Comparison of ENCODE assay signal across 24 mouse cellular contexts in genomic region chr9:21738776-21739175, GRCm38 (mm10). TPM values are rescaled to one million over a fixed set of nuclear protein-coding genes. Genes with fewer than 3 reads are reported as not detected.
DNase-seq lines count a peak whose midpoint lies in the region; ATAC-seq and TF ChIP-seq lines count a peak whose summit lies in the region.
"Had no signal": no experiment of that assay in that cellular context is flagged by ENCODE, and none has a peak within 500 bp of the region (broad histone marks: within the 10 kb centered on the region; RNA-seq: fewer than 3 reads in every experiment).

No protein-coding gene starts in this region.

- no peaks in the 10 kb centered on the region for H3K27me3 ChIP-seq in heart, postnatal 0 days (ENCODE audit: control insufficient read depth, insufficient read depth, low read length)
- no peaks in the 10 kb centered on the region for H3K27me3 ChIP-seq in limb, embryonic 13.5 days
- no peaks in the 10 kb centered on the region for H3K27me3 ChIP-seq in limb, embryonic 10.5 days (ENCODE audit: low read depth, poor library complexity, severe bottlenecking)
- H3K27me3 ChIP-seq: CH12.LX; embryonic facial prominence, embryonic 12.5 days; hindbrain, embryonic 12.5 days; limb, embryonic 15.5 days had no signal

- peaks cover 89% of the 10 kb centered on the region for H3K36me3 ChIP-seq in heart, postnatal 0 days (replicated peaks; ENCODE audit: control insufficient read depth, insufficient read depth, low read length)
- H3K36me3 ChIP-seq in limb, embryonic 13.5 days, result peaks cover 94% of the 10 kb centered on the region
- peaks cover 97% of the 10 kb centered on the region for H3K36me3 ChIP-seq in limb, embryonic 10.5 days

- no peaks in the 10 kb centered on the region for H3K9me3 ChIP-seq in heart, postnatal 0 days (replicated peaks; ENCODE audit: control insufficient read depth, low read length)
- H3K9me3 ChIP-seq in limb, embryonic 13.5 days, result no peaks in the 10 kb centered on the region
- H3K9me3 ChIP-seq in limb, embryonic 10.5 days (replicated peaks), result no peaks in the 10 kb centered on the region
- H3K9me3 ChIP-seq: embryonic facial prominence, embryonic 12.5 days; G1E; hindbrain, embryonic 12.5 days; limb, embryonic 15.5 days had no signal

- no peak for TF ChIP-seq CTCF in heart, postnatal 0 days (IDR thresholded peaks at IDR 0.05; ENCODE audit: low read depth)

- H3K9ac ChIP-seq in heart, postnatal 0 days (replicated peaks; ENCODE audit: low read depth, low read length), result no peak overlapping the region
- no peak overlapping the region for H3K9ac ChIP-seq in limb, embryonic 13.5 days
- H3K9ac ChIP-seq: embryonic facial prominence, embryonic 12.5 days; hindbrain, embryonic 12.5 days; limb, embryonic 15.5 days had no signal

- peak; percentile 49; the same call in 1 of the 2 replicates for ATAC-seq in heart, postnatal 0 days (ENCODE audit: insufficient read depth, low read depth)
- ATAC-seq in limb, embryonic 13.5 days (ENCODE audit: low FRiP score, low read depth), result 0 out of 2 replicates have a peak, but pooled peaks have one; percentile 15
- no peak for ATAC-seq in granulocyte monocyte progenitor cell, adult 5-6 weeks (replicated peaks; ENCODE audit: poor library complexity, severe bottlenecking)
- ATAC-seq: forebrain, embryonic 14.5 days; intestine, embryonic 16.5 days had no signal

- no peak for TF ChIP-seq EP300 in heart, postnatal 0 days (IDR thresholded peaks at IDR 0.05; ENCODE audit: low read depth)

- 51% methylated on average over 7 of the region's 7 CpGs for WGBS in heart, postnatal 0 days
- 90% methylated on average over 7 of the region's 7 CpGs for WGBS in limb, embryonic 13.5 days
- WGBS in limb, embryonic 10.5 days, result 97% methylated on average over 7 of the region's 7 CpGs

- no peak overlapping the region for H3K4me2 ChIP-seq in heart, postnatal 0 days (ENCODE audit: low read depth, low read length)
- H3K4me2 ChIP-seq in limb, embryonic 13.5 days (replicated peaks), result no peak overlapping the region
- H3K4me2 ChIP-seq: embryonic facial prominence, embryonic 12.5 days; hindbrain, embryonic 12.5 days; limb, embryonic 15.5 days; midbrain, embryonic 11.5 days had no signal

- no peak overlapping the region for H3K4me3 ChIP-seq in heart, postnatal 0 days (ENCODE audit: low read depth, low read length)
- no peak overlapping the region for H3K4me3 ChIP-seq in limb, embryonic 13.5 days
- no peak overlapping the region for H3K4me3 ChIP-seq in limb, embryonic 10.5 days
- H3K4me3 ChIP-seq: embryonic facial prominence, embryonic 12.5 days; heart, adult 2 months; hindbrain, embryonic 12.5 days; limb, embryonic 15.5 days had no signal

- no peaks in the 10 kb centered on the region for H3K4me1 ChIP-seq in heart, postnatal 0 days (ENCODE audit: control insufficient read depth, insufficient read depth)
- H3K4me1 ChIP-seq in limb, embryonic 13.5 days, result no peaks in the 10 kb centered on the region
- no peaks in the 10 kb centered on the region for H3K4me1 ChIP-seq in limb, embryonic 10.5 days
- H3K4me1 ChIP-seq: embryonic facial prominence, embryonic 12.5 days; hindbrain, embryonic 12.5 days; limb, embryonic 15.5 days had no signal

- peak; percentile 46 to 63 for DNase-seq in cerebellum, postnatal 25 days
- DNase-seq in cerebellum, postnatal 4 days (ENCODE audit: low spot score in 2 of 2), result no peak
- DNase-seq in heart, postnatal 0 days (ENCODE audit: low spot score), result no peak
- no peak for DNase-seq in heart, adult 11 months
- DNase-seq in limb, embryonic 10.5 days (ENCODE audit: low spot score), result no peak
- DNase-seq: adrenal gland, adult 2 months; cerebellum, adult 2 months; gastrocnemius, postnatal 14 days; heart, adult 2 months; heart, postnatal 10 days; kidney, postnatal 36 days; layer of hippocampus, postnatal 36 days; lung, adult 18-20 months; lung, postnatal 14 days had no signal

- no peak overlapping the region for H3K27ac ChIP-seq in heart, postnatal 0 days (ENCODE audit: low read depth)
- H3K27ac ChIP-seq in limb, embryonic 13.5 days, result no peak overlapping the region
- H3K27ac ChIP-seq in limb, embryonic 10.5 days, result no peak overlapping the region
- H3K27ac ChIP-seq: embryonic facial prominence, embryonic 12.5 days; heart, adult 2 months; hindbrain, embryonic 12.5 days; limb, embryonic 15.5 days had no signal

RNA-seq across cellular contexts. Expression of gene Ldlr, which starts 15.5 kb away (rescaled TPM):
- total RNA-seq in heart, postnatal 0 days (2014; rRNA removed; ENCODE audit: low replicate concordance), result 36.8 and 42.9 TPM in 2 replicates
- 8.0 and 10.9 TPM in 2 replicates for polyA plus RNA-seq in heart, postnatal 0 days (2015; fragmentation: Nextera tagmentation; extraction: Ambion mirVana)
- polyA plus RNA-seq in limb, embryonic 13.5 days (2015; fragmentation: Nextera tagmentation; extraction: Ambion mirVana), result 30.8 and 31.2 TPM in 2 replicates
- polyA plus RNA-seq in limb, embryonic 10.5 days (2016; fragmentation: Nextera tagmentation; extraction: Ambion mirVana), result 55.2 and 57.3 TPM in 2 replicates
- 8.9 and 9.0 TPM in 2 replicates for total RNA-seq in granulocyte monocyte progenitor cell, adult 5-6 weeks (2014; fragmentation: Nextera tagmentation)
- total RNA-seq in granulocyte monocyte progenitor cell, adult 5-6 weeks (2017), result 13.1 and 15.5 TPM in 2 replicates

RNA-seq across cellular contexts. Expression of gene Spc24, which starts 21.3 kb away (rescaled TPM):
- 22.3 and 76.0 TPM in 2 replicates for total RNA-seq in heart, postnatal 0 days (2014; rRNA removed; ENCODE audit: low replicate concordance)
- polyA plus RNA-seq in heart, postnatal 0 days (2015; fragmentation: Nextera tagmentation; extraction: Ambion mirVana), result 35.2 and 40.3 TPM in 2 replicates
- polyA plus RNA-seq in limb, embryonic 13.5 days (2015; fragmentation: Nextera tagmentation; extraction: Ambion mirVana), result 109 and 117 TPM in 2 replicates
- 225 and 232 TPM in 2 replicates for polyA plus RNA-seq in limb, embryonic 10.5 days (2016; fragmentation: Nextera tagmentation; extraction: Ambion mirVana)
- total RNA-seq in granulocyte monocyte progenitor cell, adult 5-6 weeks (2014; fragmentation: Nextera tagmentation), result 31.4 and 46.5 TPM in 2 replicates
- 117 and 138 TPM in 2 replicates for total RNA-seq in granulocyte monocyte progenitor cell, adult 5-6 weeks (2017)

RNA-seq across cellular contexts. Expression of gene Kank2, which starts 59.8 kb away (rescaled TPM):
- 78.5 and 92.4 TPM in 2 replicates for total RNA-seq in heart, postnatal 0 days (2014; rRNA removed; ENCODE audit: low replicate concordance)
- polyA plus RNA-seq in heart, postnatal 0 days (2015; fragmentation: Nextera tagmentation; extraction: Ambion mirVana), result 10.3 and 10.9 TPM in 2 replicates
- 18.9 and 21.3 TPM in 2 replicates for polyA plus RNA-seq in limb, embryonic 13.5 days (2015; fragmentation: Nextera tagmentation; extraction: Ambion mirVana)
- polyA plus RNA-seq in limb, embryonic 10.5 days (2016; fragmentation: Nextera tagmentation; extraction: Ambion mirVana), result 22.7 and 24.2 TPM in 2 replicates
- total RNA-seq in granulocyte monocyte progenitor cell, adult 5-6 weeks (2014; fragmentation: Nextera tagmentation), result 1.5 and 2.1 TPM in 2 replicates
- total RNA-seq in granulocyte monocyte progenitor cell, adult 5-6 weeks (2017), result 0.78 and 1.6 TPM in 2 replicates
- polyA plus RNA-seq: G1E had no signal

Comparison
In these comparisons a context has a peak if more than half of its experiments do, and no peak if none do; other contexts are left out.
1. DNase-seq: peak in cerebellum, postnatal 25 days (2 of 2); none in cerebellum, postnatal 4 days (0 of 2), heart, postnatal 0 days (single experiment), heart, adult 11 months (single experiment) and limb, embryonic 10.5 days (single experiment).